Mouse (Mus musculus): ENCODE measurements around the gene Man2a2. TPM values are rescaled to one million over a fixed set of nuclear protein-coding genes. Genes with fewer than 3 reads are reported as not detected.
A peak's percentile ranks its signal among the peaks of the same experiment; 100 is the strongest.

Gene Man2a2
- total RNA-seq (2014; fragmentation: Nextera tagmentation) (20.3 and 33.2 TPM in 2 replicates), total RNA-seq (2017) (10.8 and 19.4 TPM in 2 replicates)

- no peak for ATAC-seq (replicated peaks; ENCODE audit: low FRiP score, low TSS enrichment, poor library complexity, severe bottlenecking)
Measured at GRCm38 (mm10) chr7:80371041-80371751, at the start of gene Man2a2. Gene Man2a2 (minus strand): TSS chr7:80371375.

- no peak for ATAC-seq (replicated peaks; ENCODE audit: low FRiP score, low TSS enrichment, poor library complexity, severe bottlenecking)
Measured at GRCm38 (mm10) chr7:80420586-80420985, 49.4 kb upstream of the Man2a2 start.

- no peak for ATAC-seq (replicated peaks; ENCODE audit: low FRiP score, low TSS enrichment, poor library complexity, severe bottlenecking)
Measured at GRCm38 (mm10) chr7:80419278-80419677, 48.1 kb upstream of the Man2a2 start.

- ATAC-seq (replicated peaks; ENCODE audit: low FRiP score, low TSS enrichment, poor library complexity, severe bottlenecking), result no peak
Measured at GRCm38 (mm10) chr7:80418036-80418435, 46.9 kb upstream of the Man2a2 start.

- ATAC-seq (replicated peaks; ENCODE audit: low FRiP score, low TSS enrichment, poor library complexity, severe bottlenecking), result no peak
Measured at GRCm38 (mm10) chr7:80417601-80418000, 46.4 kb upstream of the Man2a2 start.

- 0 out of 2 replicates have a peak, but pooled peaks have one; percentile 26 for ATAC-seq (replicated peaks; ENCODE audit: low FRiP score, low TSS enrichment, poor library complexity, severe bottlenecking)
Measured at GRCm38 (mm10) chr7:80416969-80417368, 45.8 kb upstream of the Man2a2 start.

- no peak for ATAC-seq (replicated peaks; ENCODE audit: low FRiP score, low TSS enrichment, poor library complexity, severe bottlenecking)
Measured at GRCm38 (mm10) chr7:80414303-80414855, 43.2 kb upstream of the Man2a2 start.

- no peak for ATAC-seq (replicated peaks; ENCODE audit: low FRiP score, low TSS enrichment, poor library complexity, severe bottlenecking)
Measured at GRCm38 (mm10) chr7:80413512-80414302, 42.5 kb upstream of the Man2a2 start.

- ATAC-seq (replicated peaks; ENCODE audit: low FRiP score, low TSS enrichment, poor library complexity, severe bottlenecking), result no peak
Measured at GRCm38 (mm10) chr7:80412781-80413180, 41.6 kb upstream of the Man2a2 start.

GRCm38 (mm10) chr7:80412279-80412678 is 41.1 kb upstream of the Man2a2 start:
- ATAC-seq (replicated peaks; ENCODE audit: low FRiP score, low TSS enrichment, poor library complexity, severe bottlenecking), result no peak

- ATAC-seq (replicated peaks; ENCODE audit: low FRiP score, low TSS enrichment, poor library complexity, severe bottlenecking), result no peak
Measured at GRCm38 (mm10) chr7:80410380-80410779, 39.2 kb upstream of the Man2a2 start.

- ATAC-seq (replicated peaks; ENCODE audit: low FRiP score, low TSS enrichment, poor library complexity, severe bottlenecking), result no peak
Measured at GRCm38 (mm10) chr7:80407712-80408111, 36.5 kb upstream of the Man2a2 start.

GRCm38 (mm10) chr7:80406186-80406585 is 35.0 kb upstream of the Man2a2 start:
- no peak for ATAC-seq (replicated peaks; ENCODE audit: low FRiP score, low TSS enrichment, poor library complexity, severe bottlenecking)

- no peak for ATAC-seq (replicated peaks; ENCODE audit: low FRiP score, low TSS enrichment, poor library complexity, severe bottlenecking)
Measured at GRCm38 (mm10) chr7:80405188-80405695, 34.1 kb upstream of the Man2a2 start, which contains the start of gene Furin. Gene Furin (minus strand): TSS chr7:80405436.

- ATAC-seq (replicated peaks; ENCODE audit: low FRiP score, low TSS enrichment, poor library complexity, severe bottlenecking), result peak; percentile 72
Measured at GRCm38 (mm10) chr7:80404101-80404894, 33.1 kb upstream of the Man2a2 start.

- ATAC-seq (replicated peaks; ENCODE audit: low FRiP score, low TSS enrichment, poor library complexity, severe bottlenecking), result no peak
Measured at GRCm38 (mm10) chr7:80403551-80403950, 32.4 kb upstream of the Man2a2 start.

GRCm38 (mm10) chr7:80402651-80403321 is 31.6 kb upstream of the Man2a2 start:
- ATAC-seq (replicated peaks; ENCODE audit: low FRiP score, low TSS enrichment, poor library complexity, severe bottlenecking), result no peak

GRCm38 (mm10) chr7:80401860-80402641 is 30.9 kb upstream of the Man2a2 start:
- no peak for ATAC-seq (replicated peaks; ENCODE audit: low FRiP score, low TSS enrichment, poor library complexity, severe bottlenecking)
